Mouse (Mus musculus) gastrocnemius, postnatal 10 days (tissue): ENCODE measurements around the gene Map1s. TPM values are rescaled to one million over a fixed set of nuclear protein-coding genes. Genes with fewer than 3 reads are reported as not detected.
A peak's percentile ranks its signal among the peaks of the same experiment; 100 is the strongest.

Experiments
- DNase-seq: peaks from one replicate; pipeline ENCODE4 v3.0.0; 2021; ENCODE audit warnings: mixed read lengths
- total RNA-seq, 2 experiments: library from RNA; stranded (reverse); gene quantifications; 2 replicates each; pipeline ENCODE4 v1.2.3; 2021

Map1s gene
- total RNA-seq, 2 experiments from 2014 or later = 17.3 to 24.5 TPM

GRCm38 (mm10) chr8:70898661-70899198 is 7.0 kb upstream of the Map1s start:
- no peak for DNase-seq

- DNase-seq = no peak
These were observed 6.5 kb upstream of the Map1s start for GRCm38 (mm10) chr8:70899226-70899625.

DNA sequence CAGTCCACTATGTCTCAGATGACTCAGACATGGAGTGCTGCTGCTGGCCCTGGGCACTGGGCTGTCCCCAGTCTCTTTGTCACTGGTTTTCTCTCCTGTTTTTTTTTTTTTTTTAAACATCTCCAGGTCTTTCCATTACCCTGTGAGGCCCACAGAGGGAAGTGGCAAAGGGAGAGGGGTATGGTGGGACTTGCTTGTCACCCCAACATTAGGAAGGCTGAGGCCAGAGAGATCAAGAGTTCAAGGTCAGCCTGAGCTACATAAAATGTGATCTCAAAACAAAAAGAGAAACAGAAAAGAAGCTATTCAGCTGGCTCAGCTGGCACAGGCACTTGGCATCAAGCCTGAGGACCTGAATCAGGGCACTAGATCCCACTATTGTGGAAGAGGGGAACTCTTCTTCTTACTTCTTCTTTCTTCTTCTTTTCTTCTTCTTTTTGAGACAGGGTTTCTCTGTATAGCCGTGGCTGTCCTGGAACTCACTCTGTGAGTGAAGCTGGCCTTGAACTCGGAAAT is 4.8 kb upstream of the Map1s start:
- no peak for DNase-seq

GRCm38 (mm10) chr8:70902211-70902610 is 3.5 kb upstream of the Map1s start:
- no peak for DNase-seq

GRCm38 (mm10) chr8:70903112-70903511 is 2.6 kb upstream of the Map1s start:
- DNase-seq = no peak

DNA sequence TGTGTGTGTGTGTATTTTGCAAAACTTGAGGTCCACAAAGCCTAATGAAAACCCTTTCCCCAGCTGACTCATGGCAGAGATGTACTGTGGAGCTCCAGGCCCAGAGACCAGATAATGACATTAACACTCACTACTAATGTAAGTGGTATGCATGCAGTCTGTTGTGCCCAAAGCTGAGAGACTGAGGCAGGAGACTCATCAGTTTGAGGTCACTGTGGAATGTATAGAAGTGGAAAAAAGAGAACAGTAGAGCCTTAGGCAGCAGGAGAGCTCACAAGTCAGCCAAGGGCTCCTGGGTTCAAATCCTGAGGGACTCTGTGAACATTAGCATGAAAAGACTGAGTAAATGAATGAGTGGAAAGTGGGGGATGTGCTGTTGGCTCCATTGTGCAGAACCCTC is 2.1 kb upstream of the Map1s start:
- DNase-seq = no peak

DNA sequence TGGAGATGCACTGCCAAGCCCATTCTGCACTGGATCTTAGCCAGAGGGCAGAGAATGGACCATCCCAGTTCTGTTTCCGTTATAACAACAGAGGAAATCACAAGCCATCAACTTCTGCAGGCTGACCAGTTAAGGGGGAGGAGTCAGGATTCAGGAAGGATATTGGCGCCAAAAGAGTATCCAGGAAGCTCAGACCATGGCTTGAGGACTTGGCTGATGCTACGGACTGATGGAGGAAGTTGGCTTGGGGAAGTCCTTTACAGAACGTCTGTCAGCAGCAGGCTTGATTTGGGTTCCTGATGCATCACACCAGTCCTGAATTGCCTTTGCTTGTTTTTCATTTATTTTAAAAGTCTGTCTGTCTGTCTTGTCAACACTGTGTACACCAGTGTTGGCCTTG is 1.2 kb upstream of the Map1s start:
- DNase-seq = no peak

- no peak for DNase-seq
These were observed 285 bp upstream of the Map1s start for GRCm38 (mm10) chr8:70905463-70905830.

GRCm38 (mm10) chr8:70907518-70907917 is 1.8 kb downstream of the Map1s start:
- no peak for DNase-seq

GRCm38 (mm10) chr8:70911596-70911995 is 5.9 kb downstream of the Map1s start:
- DNase-seq = no peak

GRCm38 (mm10) chr8:70912955-70913354 is 7.2 kb downstream of the Map1s start:
- DNase-seq = peak; percentile 46

DNA sequence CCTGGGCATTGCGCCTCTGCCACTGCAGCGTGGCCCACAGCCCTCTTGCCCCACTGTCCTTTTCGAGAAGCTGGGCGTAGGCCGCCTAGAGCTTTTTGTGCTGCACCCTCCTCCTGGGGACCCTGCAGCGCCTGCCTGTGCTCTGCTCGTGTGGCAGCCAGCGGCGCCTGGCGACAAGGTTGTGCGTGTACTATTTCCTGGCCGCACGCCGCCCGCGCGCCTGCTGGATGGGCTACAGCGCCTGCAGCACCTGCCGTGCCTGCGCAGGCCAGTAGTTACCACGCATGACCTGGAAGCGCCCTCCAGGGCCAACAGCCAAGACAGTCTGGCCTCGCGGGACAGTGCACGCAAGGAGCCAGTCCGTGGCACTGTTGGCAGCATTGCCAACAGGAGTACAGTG is 7.8 kb downstream of the Map1s start:
- no peak for DNase-seq

- DNase-seq = no peak
These were observed 9.0 kb downstream of the Map1s start for GRCm38 (mm10) chr8:70914704-70915103.

DNA sequence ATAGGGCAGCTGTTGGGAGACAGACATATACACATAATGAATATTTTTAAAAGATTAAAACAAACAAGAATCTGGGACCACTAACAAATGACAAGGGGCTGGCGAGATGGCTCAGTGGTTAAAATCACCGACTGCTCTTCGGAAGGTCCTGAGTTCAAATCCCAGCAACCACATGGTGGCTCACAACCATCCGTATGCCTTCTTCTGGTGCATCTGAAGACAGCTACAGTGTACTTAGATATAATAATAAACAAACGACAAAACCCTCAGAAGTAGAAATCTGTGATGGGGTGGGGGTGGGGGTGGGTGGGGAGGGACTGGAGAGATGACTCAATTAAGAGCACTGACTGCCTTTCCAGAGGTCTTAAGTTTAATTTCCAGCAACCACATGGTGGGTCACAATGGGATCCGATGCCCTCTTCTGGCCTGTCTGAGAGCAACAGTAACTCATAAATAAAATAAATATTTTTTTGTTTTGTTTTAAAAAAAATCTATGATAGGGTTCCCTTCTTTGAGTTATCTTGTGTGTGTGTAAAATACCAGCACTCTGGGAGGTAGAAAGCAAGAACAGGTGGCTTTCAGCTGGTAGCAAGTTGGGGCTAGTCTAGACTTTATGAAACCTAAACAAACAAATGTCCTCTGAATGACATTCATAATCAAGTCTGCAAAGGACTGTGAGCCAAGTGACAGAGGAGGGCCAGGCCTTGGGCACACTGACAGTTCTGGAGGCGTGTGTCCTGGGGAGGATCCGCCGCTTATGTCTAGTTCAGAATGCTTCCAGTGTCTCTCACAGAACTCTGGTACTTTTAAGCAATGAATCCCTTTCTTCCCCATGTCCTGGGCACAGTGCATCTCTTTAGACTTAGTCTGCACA is 14.6 kb downstream of the Map1s start:
- DNase-seq = no peak

DNA sequence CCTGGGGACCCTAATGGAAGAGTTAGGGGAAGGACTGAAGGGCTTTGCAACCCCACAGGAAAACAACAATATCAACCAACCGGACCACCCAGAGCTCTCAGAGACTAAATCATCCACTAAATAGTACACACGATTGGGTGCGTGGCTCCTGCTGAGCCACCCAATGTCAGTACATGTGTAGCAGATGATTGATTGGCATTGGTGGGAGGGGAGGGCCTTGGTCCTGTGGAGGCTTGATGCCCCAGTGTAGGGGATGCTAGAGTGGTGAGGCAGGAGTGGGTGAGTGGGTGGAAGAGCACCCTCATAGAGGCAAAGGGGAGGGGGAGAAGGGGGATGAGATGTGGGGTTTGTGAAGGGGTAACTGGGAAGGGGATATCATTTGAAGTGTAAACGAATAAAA is 18.4 kb downstream of the Map1s start:
- DNase-seq = no peak

- no peak for DNase-seq
These were observed 20.0 kb downstream of the Map1s start for GRCm38 (mm10) chr8:70925754-70926153.

DNA sequence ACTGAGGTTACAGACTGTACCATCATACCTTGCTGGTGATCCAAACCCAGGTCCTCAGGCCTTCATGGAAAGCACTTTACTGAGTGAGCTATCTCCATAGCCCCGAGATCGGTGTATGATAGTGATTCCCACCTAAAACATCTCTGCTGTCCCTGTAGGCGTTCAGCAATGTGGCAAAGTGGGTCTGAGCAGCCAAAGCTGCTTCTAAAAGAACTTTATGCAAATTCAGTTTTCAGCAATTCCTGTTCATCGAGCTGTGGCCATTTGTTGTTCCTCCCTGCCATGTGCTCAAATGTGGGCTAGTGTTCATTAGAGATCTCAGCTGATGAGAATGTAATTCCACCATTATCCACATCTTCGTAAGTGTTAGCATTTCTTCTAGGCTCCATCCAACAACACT is 20.7 kb downstream of the Map1s start:
- DNase-seq = no peak

DNA sequence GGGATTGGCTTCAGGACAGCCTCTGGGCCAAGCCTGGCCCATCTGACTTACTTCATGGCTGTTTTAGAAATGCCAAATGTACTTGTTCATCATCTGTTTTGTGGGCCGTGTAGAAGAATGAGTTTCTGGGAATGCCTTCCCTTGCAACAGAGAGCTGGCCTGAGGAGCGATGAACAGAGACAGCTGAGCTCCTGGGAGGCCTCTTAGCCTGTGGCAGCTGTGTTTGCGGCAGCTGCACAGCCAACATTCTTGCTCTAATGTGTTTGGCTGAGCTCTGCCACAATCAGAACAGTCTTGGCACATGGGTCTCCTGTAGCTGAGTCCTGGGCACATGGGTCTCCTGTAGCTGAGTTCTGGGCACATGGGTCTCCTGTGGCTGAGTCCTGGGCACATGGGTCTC is 22.4 kb downstream of the Map1s start:
- no peak for DNase-seq

DNA sequence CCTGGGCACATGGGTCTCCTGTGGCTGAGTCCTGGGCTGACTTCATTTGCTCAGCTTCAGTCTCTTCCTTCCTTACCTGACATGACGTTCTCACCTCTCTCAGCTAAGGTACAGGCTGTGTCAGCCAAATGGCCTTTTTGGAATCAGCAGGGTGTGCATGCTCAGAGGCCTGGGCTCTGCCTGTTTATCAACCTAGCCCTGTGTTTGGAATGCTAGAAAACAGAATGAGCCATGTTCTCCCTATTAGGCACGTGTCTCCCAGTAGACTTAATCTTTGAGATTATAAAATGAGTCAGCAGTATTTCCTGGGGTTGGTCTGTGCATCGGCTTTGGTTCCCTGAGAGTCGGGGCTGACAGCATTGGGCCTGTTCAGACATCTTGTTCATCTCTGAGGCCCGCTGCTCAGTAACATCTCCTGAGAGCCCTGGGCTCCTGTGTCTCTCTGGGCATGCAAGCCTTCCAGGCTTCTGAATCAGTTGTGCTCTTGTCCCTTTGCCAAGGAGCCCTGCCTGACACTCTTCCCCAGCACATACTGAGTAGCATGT is 23.1 kb downstream of the Map1s start:
- DNase-seq = no peak

- DNase-seq = peak; percentile 17
These were observed 26.0 kb downstream of the Map1s start for GRCm38 (mm10) chr8:70931731-70932130.

DNA sequence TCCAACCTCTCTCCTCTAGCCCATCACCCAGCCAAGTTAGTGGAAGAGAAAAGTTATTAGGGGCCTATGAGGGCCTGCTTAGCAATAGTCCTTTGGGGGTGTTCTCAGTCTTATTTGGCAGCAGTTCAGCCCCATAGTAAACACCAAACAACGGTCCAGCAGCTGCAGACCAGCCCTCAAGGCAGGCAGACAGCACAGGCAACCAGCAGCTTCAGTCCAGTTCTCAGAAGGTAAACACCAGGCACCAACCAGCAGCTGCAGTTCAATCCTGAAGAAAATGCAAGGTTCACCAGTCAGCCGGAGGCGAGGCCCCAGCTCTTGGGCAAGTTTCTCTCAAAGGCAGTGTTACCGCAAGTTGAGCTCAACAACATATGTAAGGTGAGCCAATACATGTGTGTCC is 27.3 kb downstream of the Map1s start:
- no peak for DNase-seq

- DNase-seq = no peak
These were observed 29.1 kb downstream of the Map1s start for GRCm38 (mm10) chr8:70934786-70935185.

DNA sequence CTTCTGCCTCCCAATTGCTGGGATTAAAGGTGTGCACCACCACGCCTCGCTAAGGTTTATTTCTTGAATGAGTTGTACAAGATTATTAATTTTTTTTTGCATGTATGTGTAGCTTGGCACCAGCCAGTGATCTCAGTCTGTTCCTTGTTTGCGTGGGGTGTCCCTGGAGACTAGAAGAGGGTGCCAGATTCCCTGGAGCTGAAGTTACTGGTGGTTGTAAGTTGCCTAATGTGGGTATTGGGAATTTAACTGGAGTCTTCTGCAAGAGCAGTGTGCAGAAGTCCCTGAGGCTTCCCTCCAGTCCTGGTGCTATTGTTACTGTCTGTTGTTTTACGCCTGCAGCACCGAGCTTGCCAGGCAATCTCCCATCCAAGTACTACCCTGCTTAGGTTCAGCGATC is 31.5 kb downstream of the Map1s start:
- DNase-seq = peak; percentile 1

DNA sequence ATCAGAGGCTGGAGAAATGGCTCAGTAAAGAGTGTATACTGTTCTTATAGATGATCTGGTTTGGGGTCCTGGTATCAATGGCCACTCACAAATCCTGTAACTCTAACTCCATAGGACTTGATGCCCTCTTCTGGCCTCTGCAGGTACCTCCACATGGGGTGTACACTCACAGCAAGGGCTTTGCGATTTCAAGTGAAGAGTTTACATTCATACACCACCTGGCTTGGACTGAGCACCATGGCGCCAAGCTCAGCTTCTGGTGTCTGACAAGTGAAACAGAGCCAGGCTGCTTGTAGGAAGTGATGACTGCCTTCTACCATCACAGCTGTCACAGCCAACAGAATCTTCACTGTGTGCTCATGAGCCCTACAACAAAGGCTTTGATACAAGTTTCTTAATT is 35.7 kb downstream of the Map1s start:
- peak; percentile 2 for DNase-seq
